Mouse (Mus musculus) lung, adult 2 months (tissue): ENCODE results near the gene Etfa.

Source experiments
- CTCF ChIP-seq: fragments of 200-500 bp; IDR thresholded peaks from 2 replicates; pipeline ENCODE4 v1.5.1; 2011; ENCODE audit warnings: mild to moderate bottlenecking, low read length, control low read depth; ENCODE audit not compliant: insufficient read depth
- POLR2A ChIP-seq: fragments of 200-500 bp; IDR thresholded peaks from 2 replicates; pipeline ENCODE4 v1.6.1; 2011; ENCODE audit warnings: low read depth, mild to moderate bottlenecking, control low read depth, low read length, borderline replicate concordance; ENCODE audit errors: extremely low read depth

GRCm38 (mm10) chr9:55438433-55438832 is 73.6 kb downstream of the Etfa start:
- no peak for TF ChIP-seq CTCF
- TF ChIP-seq POLR2A, result no peak
